Mouse (Mus musculus): ENCODE results near the gene Catsper3. TPM values are rescaled to one million over a fixed set of nuclear protein-coding genes. Genes with fewer than 3 reads are reported as not detected.

Gene Catsper3
- total and polyA plus RNA-seq, 3 experiments, result not detected

DNA sequence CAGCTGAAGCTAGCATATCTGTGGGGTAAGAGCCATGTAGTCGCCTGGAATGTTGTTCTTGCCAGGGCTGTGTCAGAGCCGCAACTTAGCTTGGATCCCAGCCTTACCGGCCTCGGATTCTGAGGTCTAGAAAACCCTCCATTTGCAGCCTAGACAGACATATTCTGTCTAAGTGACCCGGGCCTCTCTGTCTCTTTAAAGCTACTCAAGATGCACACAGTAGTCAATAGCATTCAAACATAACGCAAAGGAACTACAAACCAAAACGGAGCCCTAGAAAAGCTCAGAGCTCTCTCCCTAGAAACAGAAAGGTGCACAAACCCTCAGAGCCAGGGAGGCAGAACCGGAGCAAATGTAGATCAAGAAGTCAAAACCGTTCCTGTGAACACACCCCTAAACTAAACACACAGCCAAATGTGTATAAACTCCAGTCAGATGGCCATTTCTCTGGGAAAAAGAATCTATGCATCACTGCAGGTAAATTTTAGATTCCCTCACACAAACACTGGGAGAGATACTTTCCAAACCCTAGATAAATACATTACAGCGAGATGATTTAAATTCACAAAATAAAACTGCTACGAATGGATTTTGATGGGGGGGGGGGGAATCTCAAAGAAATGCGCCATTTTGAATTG is 44.8 kb downstream of the Catsper3 start:
- Histone ChIP-seq H3K79me2 (ENCODE audit: control insufficient read depth, insufficient read depth, low read length, poor library complexity) (no peaks in the 10 kb centered on the region), H3K4me3 (ENCODE audit: control insufficient read depth in 1 of 2, insufficient read depth in 1 of 2, low read depth in 2 of 2, low read length in 2 of 2) (no peak overlapping the region), H3K27ac (ENCODE audit: control insufficient read depth, low read depth, low read length) (no peak overlapping the region), H3K36me3 (ENCODE audit: control insufficient read depth in 1 of 2, insufficient read depth in 2 of 2, low read length in 2 of 2) (no peaks in the 10 kb centered on the region), H3K9ac (ENCODE audit: control insufficient read depth, low read depth, low read length, poor library complexity, severe bottlenecking) (no peak overlapping the region), H3K27me3 (ENCODE audit: control insufficient read depth in 1 of 2, insufficient read depth in 2 of 2, low read length in 2 of 2) (no peaks in the 10 kb centered on the region), H3K4me1 (ENCODE audit: control insufficient read depth in 1 of 2, insufficient read depth in 2 of 2, low read length in 2 of 2) (no peaks in the 10 kb centered on the region), H3K9me3 (replicated peaks; ENCODE audit: insufficient read depth, low read length) (no peaks in the 10 kb centered on the region)
- no peak for DNase-seq (ENCODE audit: low read depth, low spot score)
- no peak for TF ChIP-seq ZNF384 (IDR thresholded peaks at IDR 0.05; ENCODE audit: low read depth, low read length)

DNA sequence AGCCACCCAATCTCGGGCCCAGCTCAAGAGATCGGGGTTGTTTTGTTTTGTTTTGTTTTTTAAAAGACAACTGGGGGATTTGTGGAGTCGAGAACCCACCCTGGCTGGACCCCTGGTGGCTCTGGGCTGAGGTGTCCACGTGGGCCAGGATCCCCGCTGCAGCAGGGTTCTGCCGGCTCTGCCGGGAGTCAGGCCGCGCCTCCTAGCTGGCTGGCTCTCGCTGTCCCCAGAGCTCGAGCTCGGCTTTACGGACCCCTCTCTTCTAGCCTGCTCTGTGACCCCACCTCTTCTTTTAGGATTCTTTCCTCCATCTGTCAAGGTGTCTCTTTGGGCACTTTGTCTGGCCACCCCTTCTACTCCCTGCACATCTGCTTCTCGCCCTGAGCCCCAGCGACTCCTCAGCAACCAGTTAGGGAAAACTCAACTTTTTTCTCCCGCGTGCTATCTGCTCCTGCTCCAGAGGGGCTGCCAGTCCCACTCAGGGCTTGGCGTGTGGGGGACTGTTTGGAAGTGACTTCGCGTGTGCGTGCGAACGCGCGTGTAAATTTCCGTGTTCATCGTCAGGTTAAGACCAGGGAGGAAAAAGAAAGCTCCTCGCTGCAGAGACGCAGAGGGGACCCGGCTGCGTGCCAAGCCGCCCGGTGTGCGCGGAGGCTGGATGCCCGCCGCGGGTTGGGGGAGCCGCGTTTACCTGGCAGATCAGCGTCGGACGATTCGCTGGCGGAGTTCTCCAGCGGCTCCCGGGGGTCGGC is 45.9 kb downstream of the Catsper3 start:
- H3K27ac ChIP-seq (ENCODE audit: control insufficient read depth, low read depth, low read length), result no peak overlapping the region
- H3K9ac ChIP-seq (ENCODE audit: control insufficient read depth, low read depth, low read length, poor library complexity, severe bottlenecking), result no peak overlapping the region
- H3K4me3 ChIP-seq (ENCODE audit: control insufficient read depth in 1 of 2, insufficient read depth in 1 of 2, low read depth in 2 of 2, low read length in 2 of 2), result no peak overlapping the region
- DNase-seq (ENCODE audit: low read depth, low spot score), result no peak
- no peaks in the 10 kb centered on the region for H3K4me1 ChIP-seq (ENCODE audit: control insufficient read depth in 1 of 2, insufficient read depth in 2 of 2, low read length in 2 of 2)
- TF ChIP-seq POLR2AphosphoS5 (IDR thresholded peaks at IDR 0.05; ENCODE audit: borderline replicate concordance, low read depth, low read length), result no peak
- TF ChIP-seq EP300 (IDR thresholded peaks at IDR 0.05; ENCODE audit: low read depth in 1 of 2, low read length in 2 of 2), result no peak
- no peak for TF ChIP-seq E2F4 (IDR thresholded peaks at IDR 0.05; ENCODE audit: borderline replicate concordance, low read depth, low read length)
- TF ChIP-seq ZMIZ1 (IDR thresholded peaks at IDR 0.05; ENCODE audit: low read depth, low read length), result no peak
- no peak for TF ChIP-seq MAZ (IDR thresholded peaks at IDR 0.05; ENCODE audit: low read depth, low read length)
- no peak for TF ChIP-seq MYB (IDR thresholded peaks at IDR 0.05; ENCODE audit: low read depth, low read length)
- TF ChIP-seq ZKSCAN1 (IDR thresholded peaks at IDR 0.05; ENCODE audit: low read depth, low read length), result no peak
- no peaks in the 10 kb centered on the region for H3K27me3 ChIP-seq (ENCODE audit: control insufficient read depth in 1 of 2, insufficient read depth in 2 of 2, low read length in 2 of 2)
- no peaks in the 10 kb centered on the region for H3K36me3 ChIP-seq (ENCODE audit: control insufficient read depth in 1 of 2, insufficient read depth in 2 of 2, low read length in 2 of 2)
- no peaks in the 10 kb centered on the region for H3K79me2 ChIP-seq (ENCODE audit: control insufficient read depth, insufficient read depth, low read length, poor library complexity)
- no peaks in the 10 kb centered on the region for H3K9me3 ChIP-seq (replicated peaks; ENCODE audit: insufficient read depth, low read length)

DNA sequence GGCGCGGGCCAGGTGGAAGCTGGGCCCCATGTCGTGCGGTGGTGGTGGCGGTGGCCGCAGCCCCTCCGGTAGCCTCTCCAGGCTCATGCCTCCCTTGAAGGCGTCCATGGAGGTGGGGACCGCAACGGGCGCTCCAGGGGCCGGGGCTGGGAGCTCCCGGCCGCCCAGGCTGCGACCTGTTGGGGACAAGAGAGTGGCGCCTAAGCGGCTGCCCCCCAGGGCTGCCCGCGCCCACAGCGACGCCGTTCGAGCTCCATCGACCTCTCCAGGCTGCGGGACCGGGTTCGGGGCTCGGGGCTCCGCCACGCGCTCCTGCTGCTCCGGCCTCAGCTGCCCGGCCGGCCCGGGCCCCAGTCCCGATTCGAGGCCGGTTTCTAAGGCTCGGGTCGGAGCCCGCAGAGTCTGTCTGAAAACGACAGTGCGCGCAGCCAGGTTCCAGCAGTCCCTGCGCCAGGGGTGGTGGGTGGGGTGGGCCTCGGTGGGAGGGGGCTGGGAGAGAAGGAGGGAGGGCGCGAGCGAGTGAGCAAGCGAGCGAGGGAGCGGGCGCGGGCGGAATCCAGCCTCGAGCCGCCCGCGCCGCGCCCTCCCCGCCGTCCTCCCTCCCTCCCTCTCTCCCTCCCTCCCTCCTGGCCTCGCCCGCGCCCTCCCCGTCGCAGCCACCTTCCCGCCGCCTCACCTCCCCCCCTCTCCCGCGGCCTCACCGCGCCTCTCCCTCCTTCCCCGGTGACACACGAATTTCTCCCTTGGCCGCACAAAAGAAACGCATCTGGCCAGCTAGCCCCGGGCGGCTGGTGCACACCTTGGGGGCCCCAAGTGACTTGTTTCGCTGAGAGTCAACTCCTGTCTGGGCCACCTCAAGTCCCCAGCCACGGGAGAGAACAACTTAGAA is 46.7 kb downstream of the Catsper3 start:
- Histone ChIP-seq H3K9me3 (replicated peaks; ENCODE audit: insufficient read depth, low read length) (no peaks in the 10 kb centered on the region), H3K79me2 (ENCODE audit: control insufficient read depth, insufficient read depth, low read length, poor library complexity) (no peaks in the 10 kb centered on the region), H3K4me1 (ENCODE audit: control insufficient read depth in 1 of 2, insufficient read depth in 2 of 2, low read length in 2 of 2) (no peaks in the 10 kb centered on the region), H3K27ac (ENCODE audit: control insufficient read depth, low read depth, low read length) (no peak overlapping the region), H3K36me3 (ENCODE audit: control insufficient read depth in 1 of 2, insufficient read depth in 2 of 2, low read length in 2 of 2) (no peaks in the 10 kb centered on the region), H3K9ac (ENCODE audit: control insufficient read depth, low read depth, low read length, poor library complexity, severe bottlenecking) (no peak overlapping the region), H3K4me3 (ENCODE audit: control insufficient read depth in 1 of 2, insufficient read depth in 1 of 2, low read depth in 2 of 2, low read length in 2 of 2) (no peak overlapping the region), H3K27me3 (ENCODE audit: control insufficient read depth in 1 of 2, insufficient read depth in 2 of 2, low read length in 2 of 2) (no peaks in the 10 kb centered on the region)
- DNase-seq (ENCODE audit: low read depth, low spot score), result no peak
- no peak for TF ChIP-seq POLR2A (IDR thresholded peaks at IDR 0.05; ENCODE audit: control insufficient read depth in 1 of 2, insufficient read depth in 1 of 2, low read depth in 1 of 2, low read length in 2 of 2, poor library complexity in 1 of 2)
- no peak for TF ChIP-seq SMC3 (IDR thresholded peaks at IDR 0.05; ENCODE audit: low read depth, low read length)
- TF ChIP-seq CHD2 (IDR thresholded peaks at IDR 0.05; ENCODE audit: low read length), result no peak
- no peak for TF ChIP-seq ZKSCAN1 (IDR thresholded peaks at IDR 0.05; ENCODE audit: low read depth, low read length)
- no peak for TF ChIP-seq MEF2A (IDR thresholded peaks at IDR 0.05; ENCODE audit: extremely low read depth, insufficient replicate concordance, low read depth, low read length, poor library complexity, severe bottlenecking)
- TF ChIP-seq MYB (IDR thresholded peaks at IDR 0.05; ENCODE audit: low read depth, low read length), result no peak

Measured in MEL (cell line).